Mouse (Mus musculus) heart, postnatal 0 days (tissue): ENCODE measurements at regions not wholly inside any gene's neighbourhood (a gene's known extent, or its start where the extent isn't known, plus 50 kb on each side); places are given as distances from the start of the nearest gene placed in this dataset.

Experiments used
- CTCF ChIP-seq: IDR thresholded peaks from 2 replicates; pipeline ENCODE4 v1.5.1; 2016; ENCODE audit warnings: antibody characterized with exemption, control low read depth, low read depth
- EP300 ChIP-seq: IDR thresholded peaks from 2 replicates; pipeline ENCODE4 v1.6.1; 2016; ENCODE audit warnings: antibody characterized with exemption, low read depth

DNA sequence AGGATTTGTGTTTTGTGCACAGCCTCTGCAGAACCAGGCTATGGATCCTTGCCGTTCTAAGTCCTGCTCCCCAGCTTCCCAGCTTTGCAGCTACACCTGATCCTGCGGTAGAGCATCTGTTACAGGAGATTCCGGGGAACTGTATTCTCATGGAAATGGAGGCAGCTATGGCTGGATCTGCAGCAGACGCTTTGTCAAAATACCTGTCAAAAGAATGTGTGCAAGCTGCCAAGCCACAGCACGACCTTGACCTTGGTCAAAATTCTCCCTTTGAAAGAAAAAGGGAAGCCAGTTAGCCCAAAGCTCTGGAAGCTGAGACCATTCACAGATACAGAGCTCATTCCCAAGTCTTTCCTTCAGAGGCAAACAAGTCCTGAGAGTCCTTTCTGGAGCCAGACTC lies 255.3 kb downstream of the Med13l start:
- TF ChIP-seq CTCF, result no peak
- TF ChIP-seq EP300, result no peak
